Mouse (Mus musculus) kidney, postnatal 14 days (tissue): ENCODE results near the gene Kcnmb3.
"Not testable (repeated sequence)": the region's sequence is repeated elsewhere in the genome, so short reads cannot be mapped to it uniquely, and the experiment has no call there.

Experiments used
- DNase-seq: peaks from one replicate; pipeline ENCODE4 v3.0.0; 2022; ENCODE audit warnings: mixed read lengths

The Kcnmb3 gene

GRCm38 (mm10) chr3:32429351-32429750, 62.7 kb downstream of the Kcnmb3 start:
- not testable (repeated sequence) for DNase-seq

DNA sequence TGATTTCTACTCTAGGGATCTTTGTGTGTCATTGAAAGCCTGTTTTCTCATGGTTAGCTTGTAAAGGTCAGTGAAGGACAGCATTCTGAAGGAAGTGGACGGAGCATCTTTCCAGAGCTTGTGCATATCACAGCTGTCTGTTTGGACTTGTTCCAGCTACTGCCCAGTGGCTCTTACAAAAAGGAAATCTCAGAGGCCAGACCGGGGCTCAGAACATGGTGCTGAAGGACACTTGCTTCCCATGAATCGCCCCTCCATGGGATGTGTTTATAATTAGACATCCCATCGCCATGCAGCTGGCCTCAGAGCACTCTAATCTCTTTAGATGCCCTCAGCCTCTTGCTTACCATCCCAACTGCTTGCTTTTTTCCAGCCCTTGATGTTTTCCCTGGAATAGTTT, 63.1 kb downstream of the Kcnmb3 start:
- DNase-seq: peak; percentile 84

GRCm38 (mm10) chr3:32428361-32428760, 63.7 kb downstream of the Kcnmb3 start:
- DNase-seq: no peak

GRCm38 (mm10) chr3:32427695-32428094, 64.3 kb downstream of the Kcnmb3 start:
- DNase-seq: no peak
